Mouse (Mus musculus) liver, embryonic 14.5 days (tissue): ENCODE data around the gene Htt.

ENCODE experiments used
- CTCF ChIP-seq: IDR thresholded peaks from 2 replicates; pipeline ENCODE4 v1.5.1; 2016; ENCODE audit warnings: antibody characterized with exemption, low read depth, control low read depth
- EP300 ChIP-seq: IDR thresholded peaks from 2 replicates; pipeline ENCODE4 v1.6.1; 2016; ENCODE audit warnings: antibody characterized with exemption, low read depth

GRCm38 (mm10) chr5:34950486-34951160, 189.1 kb downstream of the Htt start:
- TF ChIP-seq CTCF, result no peak
- TF ChIP-seq EP300, result no peak
